Mouse (Mus musculus) heart, embryonic 12.5 days (tissue): ENCODE data around the gene Gm45337. TPM values are rescaled to one million over a fixed set of nuclear protein-coding genes. Genes with fewer than 3 reads are reported as not detected.
"Not testable (repeated sequence)": the region's sequence is repeated elsewhere in the genome, so short reads cannot be mapped to it uniquely, and the experiment has no call there.

ENCODE experiments used
- ATAC-seq: fragments of 200-750 bp; cut with Nextera tagmentation; 2 replicates; pipeline ENCODE4 v1.8.0; 2017; ENCODE audit warnings: moderate TSS enrichment, moderate library complexity; ENCODE audit not compliant: insufficient number of reproducible peaks, low FRiP score
- H3K27ac ChIP-seq: fragments of 300-500 bp; sonication (generic); 2 replicates; pipeline ENCODE4 v1.5.1; 2016; ENCODE audit warnings: mild to moderate bottlenecking, moderate library complexity; ENCODE audit not compliant: poor library complexity, severe bottlenecking
- H3K27me3 ChIP-seq: fragments of 300-500 bp; sonication (generic); replicated peaks from 2 replicates; pipeline ENCODE4 v1.6.1; 2016; ENCODE audit warnings: mild to moderate bottlenecking, moderate library complexity
- H3K36me3 ChIP-seq: fragments of 300-500 bp; sonication (generic); 2 replicates; pipeline ENCODE4 v1.6.1; 2016; ENCODE audit warnings: mild to moderate bottlenecking, moderate library complexity
- H3K4me1 ChIP-seq: fragments of 300-500 bp; sonication (generic); replicated peaks from 2 replicates; pipeline ENCODE4 v1.6.1; 2016; ENCODE audit warnings: mild to moderate bottlenecking
- H3K4me2 ChIP-seq: fragments of 300-500 bp; sonication (generic); 2 replicates; pipeline ENCODE4 v1.6.1; 2016; ENCODE audit warnings: mild to moderate bottlenecking, moderate library complexity
- H3K4me3 ChIP-seq: fragments of 300-500 bp; sonication (generic); 2 replicates; pipeline ENCODE4 v1.5.1; 2016; ENCODE audit warnings: mild to moderate bottlenecking
- H3K9ac ChIP-seq: fragments of 300-500 bp; sonication (generic); 2 replicates; pipeline ENCODE4 v1.6.1; 2016; ENCODE audit warnings: mild to moderate bottlenecking, moderate library complexity
- H3K9me3 ChIP-seq: fragments of 300-500 bp; sonication (generic); replicated peaks from 2 replicates; pipeline ENCODE4 v1.6.1; 2016; ENCODE audit warnings: mild to moderate bottlenecking, moderate library complexity
- WGBS: fragments of 180-500 bp; shearing (Covaris S2); methylation state at CpG from one replicate; pipeline ENCODE4 v1.1.7; 2016; 5-methylcytosine and 5-hydroxymethylcytosine counted together
- polyA plus RNA-seq: library from polyadenylated mRNA; unstranded; fragments of >200 nt; fragmentation: Nextera tagmentation; extraction: Ambion mirVana; gene quantifications from 2 replicates; pipeline ENCODE4 v1.2.1, GENCODE M21; 2016

Gm45337 gene
- not detected in 2 replicates for polyA plus RNA-seq

- no peak within 1 kb of the TSS for H3K9ac ChIP-seq
- H3K4me3 ChIP-seq, result no peak within 1 kb of the TSS
- H3K4me2 ChIP-seq, result no peak within 1 kb of the TSS
- 50% methylated on average over 1 of the region's 1 CpGs for WGBS
- no peaks in the 10 kb centered on the region for H3K36me3 ChIP-seq
- no peaks in the 10 kb centered on the region for H3K9me3 ChIP-seq
- ATAC-seq, result no peak
- peaks cover 9% of the 10 kb centered on the region for H3K4me1 ChIP-seq
- H3K27me3 ChIP-seq, result peaks cover 17% of the 10 kb centered on the region
- no peak within 1 kb of the TSS for H3K27ac ChIP-seq
These were observed at the start of gene Gm45337 for GRCm38 (mm10) chr7:142144507-142144906. Gene Gm45337 (minus strand): TSS chr7:142144607.

- WGBS, result 35% methylated on average over 2 of the region's 2 CpGs
- 0 out of 2 replicates have a peak, but pooled peaks cover 7% of the 10 kb centered on the region for H3K9me3 ChIP-seq
- H3K36me3 ChIP-seq, result no peaks in the 10 kb centered on the region
- no peak within 1 kb of the TSS for H3K4me3 ChIP-seq
- H3K27me3 ChIP-seq, result peaks cover 3% of the 10 kb centered on the region; the same call in 1 of the 2 replicates
- no peak within 1 kb of the TSS for H3K9ac ChIP-seq
- H3K4me1 ChIP-seq, result no peaks in the 10 kb centered on the region
- no peak within 1 kb of the TSS for H3K27ac ChIP-seq
- no peak within 1 kb of the TSS for H3K4me2 ChIP-seq
- ATAC-seq, result no peak
These were observed 45.9 kb upstream of the Gm45337 start, which contains the start of gene Gm10153 for GRCm38 (mm10) chr7:142190289-142190688. Gene Gm10153 (minus strand): TSS chr7:142190389.

DNA sequence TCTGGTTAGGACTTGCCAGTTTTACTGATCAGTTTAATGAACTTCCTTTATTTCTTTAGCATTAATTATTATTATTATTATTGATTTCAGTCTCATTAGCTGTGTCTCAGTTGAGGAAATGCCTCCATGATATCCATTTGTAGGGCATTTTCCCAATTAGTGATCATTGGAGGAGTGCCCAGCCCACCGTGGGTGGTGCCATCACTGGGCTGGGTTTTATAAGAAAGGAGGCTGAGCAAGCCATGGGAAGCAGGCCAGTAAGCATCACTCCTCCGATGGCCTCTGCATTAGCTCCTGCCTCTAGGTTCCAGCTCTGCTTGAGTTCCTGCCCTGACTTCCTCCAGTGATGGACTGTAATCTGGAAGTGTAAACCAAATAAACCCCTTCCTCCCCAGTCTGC is 43.7 kb upstream of the Gm45337 start:
- no peak for ATAC-seq
- Histone ChIP-seq H3K36me3 (no peaks in the 10 kb centered on the region), H3K4me3 (no peak overlapping the region), H3K9ac (no peak overlapping the region), H3K27me3 (peaks cover 3% of the 10 kb centered on the region; the same call in 1 of the 2 replicates), H3K4me2 (no peak overlapping the region), H3K9me3 (no peaks in the 10 kb centered on the region), H3K27ac (no peak overlapping the region), H3K4me1 (no peaks in the 10 kb centered on the region)
- WGBS, result 67% methylated on average over 2 of the region's 2 CpGs

- ATAC-seq, result no peak
- 39% methylated on average over 1 of the region's 1 CpGs for WGBS
- Histone ChIP-seq H3K4me3 (no peak overlapping the region), H3K4me1 (no peaks in the 10 kb centered on the region), H3K9ac (no peak overlapping the region), H3K4me2 (no peak overlapping the region), H3K9me3 (no peaks in the 10 kb centered on the region; the same call in 1 of the 2 replicates), H3K27me3 (no peaks in the 10 kb centered on the region), H3K27ac (no peak overlapping the region), H3K36me3 (no peaks in the 10 kb centered on the region)
These were observed 36.6 kb upstream of the Gm45337 start for GRCm38 (mm10) chr7:142181021-142181420.

- no peak for ATAC-seq
- no peak overlapping the region for H3K4me2 ChIP-seq
- H3K4me1 ChIP-seq, result no peaks in the 10 kb centered on the region
- WGBS, result 63% methylated on average over 1 of the region's 1 CpGs
- H3K9me3 ChIP-seq, result no peaks in the 10 kb centered on the region; the same call in 1 of the 2 replicates
- H3K27me3 ChIP-seq, result no peaks in the 10 kb centered on the region
- H3K27ac ChIP-seq, result no peak overlapping the region
- H3K9ac ChIP-seq, result no peak overlapping the region
- H3K4me3 ChIP-seq, result no peak overlapping the region
- no peaks in the 10 kb centered on the region for H3K36me3 ChIP-seq
These were observed 34.3 kb upstream of the Gm45337 start for GRCm38 (mm10) chr7:142178685-142179084.

DNA sequence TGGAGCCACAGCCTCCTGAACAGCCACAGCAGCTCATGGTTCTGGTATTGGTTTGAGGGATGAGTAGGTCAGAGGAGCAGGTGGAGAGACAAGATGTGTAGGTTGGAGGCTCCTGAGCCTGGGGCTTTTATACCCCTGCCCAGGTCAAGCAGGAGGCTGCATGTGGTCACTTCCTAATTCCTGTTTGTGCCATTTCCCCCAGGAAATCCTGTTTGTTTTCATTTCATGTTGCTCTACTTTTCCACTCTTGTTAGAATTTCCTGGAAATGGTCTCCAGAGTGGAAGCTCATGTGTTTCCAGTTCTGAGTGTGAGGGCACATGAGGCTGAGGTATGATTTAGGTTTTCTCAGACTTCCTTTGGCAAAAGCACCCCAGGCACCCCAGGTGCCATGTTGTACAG is 31.5 kb upstream of the Gm45337 start, which contains the start of gene Krtap5-2:
TSS of gene Krtap5-2 (minus strand) at position 101 of the 400 bp plus-strand sequence.
- not testable (repeated sequence) for H3K4me1 ChIP-seq, H3K4me3 ChIP-seq, ATAC-seq, H3K36me3 ChIP-seq, H3K9me3 ChIP-seq, H3K27me3 ChIP-seq, H3K27ac ChIP-seq, H3K9ac ChIP-seq, H3K4me2 ChIP-seq

GRCm38 (mm10) chr7:142169836-142170235 is 25.4 kb upstream of the Gm45337 start:
- H3K4me1 ChIP-seq, result no peaks in the 10 kb centered on the region
- H3K9ac ChIP-seq, result no peak overlapping the region
- H3K9me3 ChIP-seq, result no peaks in the 10 kb centered on the region
- H3K27ac ChIP-seq, result no peak overlapping the region
- no peak overlapping the region for H3K4me2 ChIP-seq
- H3K36me3 ChIP-seq, result no peaks in the 10 kb centered on the region
- 47% methylated on average over 3 of the region's 3 CpGs for WGBS
- no peak for ATAC-seq
- peaks cover 6% of the 10 kb centered on the region; the same call in 1 of the 2 replicates for H3K27me3 ChIP-seq
- H3K4me3 ChIP-seq, result no peak overlapping the region

DNA sequence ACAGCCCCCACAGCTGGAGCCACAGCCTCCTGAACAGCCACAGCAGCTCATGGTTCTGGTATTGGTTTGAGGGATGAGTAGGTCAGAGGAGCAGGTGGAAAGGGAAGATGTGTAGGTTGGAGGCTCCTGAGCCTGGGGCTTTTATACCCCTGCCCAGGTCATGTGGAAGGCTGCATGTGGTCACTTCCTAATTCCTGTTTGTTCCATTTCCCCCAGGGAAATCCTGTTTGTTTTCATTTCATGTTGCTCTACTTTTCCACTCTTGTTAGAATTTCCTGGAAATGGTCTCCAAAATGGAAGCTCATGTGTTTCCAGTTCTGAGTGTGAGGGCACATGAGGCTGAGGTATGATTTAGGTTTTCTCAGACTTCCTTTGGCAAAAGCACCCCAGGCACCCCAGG is 21.2 kb upstream of the Gm45337 start, which contains the start of gene Gm4553:
TSS of gene Gm4553 (minus strand) at position 101 of the 400 bp plus-strand sequence.
- H3K36me3 ChIP-seq, H3K9ac ChIP-seq, H3K9me3 ChIP-seq, ATAC-seq, H3K4me2 ChIP-seq, H3K4me3 ChIP-seq, H3K27ac ChIP-seq, H3K27me3 ChIP-seq, H3K4me1 ChIP-seq: not testable (repeated sequence)

DNA sequence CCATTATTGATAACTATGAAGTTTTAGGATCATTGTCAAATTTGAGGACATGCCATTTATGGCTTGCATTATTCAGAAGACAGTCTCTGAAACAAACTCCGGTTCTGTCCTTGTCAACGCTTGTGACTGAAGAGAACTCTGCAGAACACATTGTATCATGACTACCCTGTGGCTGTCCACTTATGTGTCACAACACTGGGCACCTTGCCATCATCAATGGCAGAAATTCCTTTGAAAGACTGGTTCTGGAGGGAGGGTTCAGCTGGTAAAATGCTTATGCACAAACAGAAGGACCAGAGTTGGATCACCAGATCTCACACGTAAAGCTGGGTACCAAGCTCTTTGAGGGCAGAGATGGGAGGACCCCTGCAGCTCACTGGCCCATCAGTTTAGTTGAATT is 15.0 kb upstream of the Gm45337 start:
- Histone ChIP-seq H3K4me1 (no peaks in the 10 kb centered on the region), H3K9ac (no peak overlapping the region), H3K9me3 (no peaks in the 10 kb centered on the region), H3K36me3 (no peaks in the 10 kb centered on the region), H3K4me3 (no peak overlapping the region), H3K4me2 (no peak overlapping the region), H3K27ac (no peak overlapping the region), H3K27me3 (no peaks in the 10 kb centered on the region; the same call in 1 of the 2 replicates)
- ATAC-seq, result no peak
- 84% methylated on average over 3 of the region's 3 CpGs for WGBS

GRCm38 (mm10) chr7:142157013-142157412 is 12.6 kb upstream of the Gm45337 start, which contains the start of gene Gm29735:
Gene Gm29735 (minus strand): TSS chr7:142157113.
- ATAC-seq, H3K27me3 ChIP-seq, H3K4me2 ChIP-seq, H3K27ac ChIP-seq, H3K9ac ChIP-seq, H3K4me3 ChIP-seq, H3K36me3 ChIP-seq, H3K9me3 ChIP-seq, H3K4me1 ChIP-seq: not testable (repeated sequence)
- 47% methylated on average over 2 of the region's 2 CpGs for WGBS

DNA sequence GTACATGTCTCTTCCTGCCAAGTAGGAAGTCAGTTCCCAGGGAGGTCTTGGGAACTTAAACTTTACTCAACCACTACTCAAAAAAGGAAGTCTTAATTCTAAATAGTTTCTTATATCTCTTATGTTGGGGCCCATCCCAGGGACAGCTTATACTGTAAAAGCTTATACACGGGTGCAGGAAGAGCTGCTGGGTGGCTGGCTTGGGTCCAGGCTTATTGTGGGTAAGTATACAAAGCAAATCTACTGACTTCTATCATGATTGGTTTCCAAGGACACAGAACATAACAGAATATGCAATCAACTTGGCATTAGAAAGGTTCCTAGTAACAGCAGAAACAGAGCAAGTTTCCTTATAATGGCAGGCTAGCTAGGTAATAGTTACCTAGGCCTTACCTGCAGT is 10.9 kb upstream of the Gm45337 start:
- no peaks in the 10 kb centered on the region for H3K9me3 ChIP-seq
- H3K4me2 ChIP-seq, result no peak overlapping the region
- H3K36me3 ChIP-seq, result no peaks in the 10 kb centered on the region
- no peak overlapping the region for H3K4me3 ChIP-seq
- no peaks in the 10 kb centered on the region for H3K4me1 ChIP-seq
- no peak for ATAC-seq
- H3K27me3 ChIP-seq, result no peaks in the 10 kb centered on the region; the same call in 1 of the 2 replicates
- 69% methylated on average over 1 of the region's 1 CpGs for WGBS
- no peak overlapping the region for H3K27ac ChIP-seq
- no peak overlapping the region for H3K9ac ChIP-seq

GRCm38 (mm10) chr7:142152191-142152590 is 7.8 kb upstream of the Gm45337 start:
- ATAC-seq, result no peak
- H3K36me3 ChIP-seq, result no peaks in the 10 kb centered on the region
- H3K27ac ChIP-seq, result no peak overlapping the region
- H3K4me1 ChIP-seq, result no peaks in the 10 kb centered on the region
- no peak overlapping the region for H3K4me2 ChIP-seq
- no peak overlapping the region for H3K9ac ChIP-seq
- WGBS, result 76% methylated on average over 4 of the region's 4 CpGs
- H3K4me3 ChIP-seq, result no peak overlapping the region
- no peaks in the 10 kb centered on the region for H3K9me3 ChIP-seq
- no peaks in the 10 kb centered on the region for H3K27me3 ChIP-seq
